Mouse (Mus musculus) monocyte, adult 5-6 weeks (primary cell): Measurements from ENCODE around the gene Prn. TPM values are rescaled to one million over a fixed set of nuclear protein-coding genes. Genes with fewer than 3 reads are reported as not detected.
A peak's percentile ranks its signal among the peaks of the same experiment; 100 is the strongest.

Source experiments
- ATAC-seq: fragments of 153-309, 156-312 bp; replicated peaks from 2 replicates; pipeline ENCODE4 v1.8.0; 2017; ENCODE audit warnings: mild to moderate bottlenecking; ENCODE audit not compliant: low TSS enrichment, insufficient number of reproducible peaks, severe bottlenecking, poor library complexity, low FRiP score
- total RNA-seq: library from RNA; stranded (forward); fragments of 200-1000, 200-491, 200-594 nt; gene quantifications from 3 replicates; pipeline ENCODE4 v1.2.3, GENCODE M21; 2017

Prn gene
- total RNA-seq, 1 experiment from 2014 or later: not detected

- no peak for ATAC-seq
Observed at GRCm38 (mm10) chr2:131944370-131944769, 34.6 kb downstream of the Prn start.

DNA sequence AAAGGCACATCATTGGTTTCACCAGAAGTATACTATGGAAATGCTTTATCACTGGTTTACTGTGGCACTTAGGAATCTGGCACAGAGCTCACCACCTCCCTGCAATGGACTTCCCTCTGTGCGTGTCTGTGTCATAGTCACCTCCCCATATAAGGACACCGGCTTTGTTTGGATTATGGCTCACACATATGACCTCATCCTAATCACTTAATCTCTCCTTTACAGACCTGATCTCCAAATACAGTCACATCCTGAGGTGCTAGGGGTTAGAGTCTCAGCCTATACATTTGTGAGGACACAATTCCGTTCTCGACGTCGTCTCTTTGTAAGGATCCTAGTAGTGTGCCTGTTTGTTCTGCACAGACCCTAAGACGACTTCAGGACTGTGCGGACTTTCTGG lies 35.5 kb downstream of the Prn start:
- ATAC-seq: no peak

DNA sequence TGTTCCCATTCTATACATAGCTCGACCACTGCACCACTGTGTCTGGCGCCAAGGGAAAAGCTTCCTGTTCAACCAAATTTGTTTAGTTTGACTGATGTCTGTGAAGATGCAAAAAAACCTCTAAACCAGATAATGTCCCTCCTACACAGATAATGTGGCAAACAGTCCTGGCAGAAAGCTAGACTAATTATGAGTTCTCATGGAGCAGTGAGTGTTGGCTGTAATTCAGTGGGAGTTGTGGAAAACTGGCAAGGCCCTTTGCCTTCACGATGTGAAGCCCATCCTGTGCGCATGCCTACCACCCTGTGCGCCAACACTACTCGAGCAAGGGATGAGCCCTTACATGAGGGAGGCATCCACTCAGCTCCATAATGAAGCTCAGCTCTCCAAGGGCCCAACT lies 36.0 kb downstream of the Prn start:
- ATAC-seq: no peak

DNA sequence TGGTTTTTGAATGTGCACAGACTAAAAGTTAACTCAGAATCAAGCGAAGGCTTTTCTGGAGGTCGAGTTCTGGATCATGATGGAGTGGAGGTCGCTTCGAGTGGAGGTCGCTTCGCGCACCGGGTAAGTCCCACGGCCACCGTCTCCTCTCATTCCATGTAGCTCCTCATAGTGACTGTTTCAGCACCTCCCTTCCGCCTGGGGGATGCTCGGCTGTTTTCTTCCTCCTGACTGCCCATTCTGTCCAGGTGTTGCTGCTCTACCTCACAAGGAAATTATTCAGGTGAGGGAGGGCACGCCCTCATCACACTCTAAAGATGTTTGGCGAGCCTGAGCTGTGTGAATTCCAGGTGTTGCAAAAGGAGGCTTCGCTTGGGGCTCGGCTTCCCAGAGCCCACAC lies 36.6 kb downstream of the Prn start:
- no peak for ATAC-seq

GRCm38 (mm10) chr2:131948156-131948555 lies 38.4 kb downstream of the Prn start:
- ATAC-seq: no peak

DNA sequence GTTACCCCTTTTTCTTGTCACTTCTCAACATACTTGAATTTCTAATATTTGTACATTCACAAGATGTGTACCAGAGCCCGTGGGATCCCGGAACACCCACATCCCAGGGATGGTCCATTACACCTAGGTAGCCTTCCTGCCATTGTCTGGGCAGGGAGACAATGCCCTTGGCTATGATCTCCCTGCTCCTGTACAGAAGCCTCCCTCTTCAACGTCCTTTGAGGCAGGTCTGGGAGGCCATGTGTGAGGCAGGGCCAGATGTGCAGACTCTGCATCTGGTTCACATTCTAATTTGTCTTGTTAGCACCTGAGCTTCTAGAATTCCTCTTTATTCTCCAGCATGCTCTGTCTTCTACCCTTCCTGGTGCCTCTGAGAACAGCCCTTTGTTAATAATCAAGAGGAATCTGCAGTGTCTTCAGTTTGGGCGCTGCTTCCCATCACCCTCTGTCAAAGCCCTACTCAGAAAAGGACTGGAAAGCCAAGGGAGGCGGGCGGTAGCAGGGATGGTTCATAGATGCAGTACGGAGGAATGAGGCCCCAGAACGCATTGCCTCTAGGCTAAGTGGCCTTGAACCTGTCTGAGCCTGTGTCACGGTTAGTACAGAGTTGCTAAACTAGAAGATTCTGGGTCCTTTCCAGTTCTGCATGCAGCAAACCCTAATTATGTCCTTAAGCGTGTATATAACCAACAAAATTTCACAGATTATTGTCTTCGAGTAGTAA lies 39.3 kb downstream of the Prn start:
- ATAC-seq: no peak

- ATAC-seq: no peak
Observed at GRCm38 (mm10) chr2:131949767-131950597, 40.2 kb downstream of the Prn start.

- ATAC-seq: no peak
Observed at GRCm38 (mm10) chr2:131950598-131951095, 40.9 kb downstream of the Prn start, which contains the start of gene Prnd. Gene Prnd (plus strand): TSS chr2:131950861.

- ATAC-seq: no peak
Observed at GRCm38 (mm10) chr2:131952456-131952855, 42.7 kb downstream of the Prn start.

DNA sequence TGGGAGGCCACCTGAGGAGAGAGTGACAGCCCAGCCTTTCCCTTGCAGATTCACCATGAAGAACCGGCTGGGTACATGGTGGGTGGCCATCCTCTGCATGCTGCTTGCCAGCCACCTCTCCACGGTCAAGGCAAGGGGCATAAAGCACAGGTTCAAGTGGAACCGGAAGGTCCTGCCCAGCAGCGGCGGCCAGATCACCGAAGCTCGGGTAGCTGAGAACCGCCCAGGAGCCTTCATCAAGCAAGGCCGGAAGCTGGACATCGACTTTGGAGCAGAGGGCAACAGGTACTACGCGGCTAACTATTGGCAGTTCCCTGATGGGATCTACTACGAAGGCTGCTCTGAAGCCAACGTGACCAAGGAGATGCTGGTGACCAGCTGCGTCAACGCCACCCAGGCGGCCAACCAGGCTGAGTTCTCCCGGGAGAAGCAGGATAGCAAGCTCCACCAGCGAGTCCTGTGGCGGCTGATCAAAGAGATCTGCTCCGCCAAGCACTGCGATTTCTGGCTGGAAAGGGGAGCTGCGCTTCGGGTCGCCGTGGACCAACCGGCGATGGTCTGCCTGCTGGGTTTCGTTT lies 43.3 kb downstream of the Prn start:
- 0 out of 2 replicates have a peak, but pooled peaks have one; percentile 15 for ATAC-seq

- ATAC-seq: no peak
Observed at GRCm38 (mm10) chr2:131953711-131954110, 44.0 kb downstream of the Prn start.

DNA sequence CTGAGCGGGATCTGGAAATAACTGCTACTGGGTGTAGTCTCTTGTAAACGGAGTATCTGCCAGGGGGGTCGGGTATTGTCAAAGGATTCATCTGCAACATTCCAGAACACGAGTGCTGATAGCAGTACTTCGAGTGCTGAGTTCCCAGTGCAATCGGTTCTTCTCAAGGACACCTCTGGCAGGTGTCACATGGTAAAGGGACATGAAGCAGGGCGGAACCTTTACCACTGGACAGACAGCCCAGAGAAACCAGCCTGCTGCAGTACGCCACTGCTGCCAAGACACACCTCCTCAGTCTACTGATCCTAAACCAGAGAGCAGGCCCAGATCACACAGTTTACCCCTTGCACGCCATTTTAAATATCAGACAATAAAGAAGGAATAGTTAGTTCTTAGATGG lies 45.1 kb downstream of the Prn start:
- no peak for ATAC-seq

GRCm38 (mm10) chr2:131955264-131955663 lies 45.5 kb downstream of the Prn start:
- no peak for ATAC-seq

GRCm38 (mm10) chr2:131956336-131957256 lies 46.8 kb downstream of the Prn start:
- no peak for ATAC-seq

DNA sequence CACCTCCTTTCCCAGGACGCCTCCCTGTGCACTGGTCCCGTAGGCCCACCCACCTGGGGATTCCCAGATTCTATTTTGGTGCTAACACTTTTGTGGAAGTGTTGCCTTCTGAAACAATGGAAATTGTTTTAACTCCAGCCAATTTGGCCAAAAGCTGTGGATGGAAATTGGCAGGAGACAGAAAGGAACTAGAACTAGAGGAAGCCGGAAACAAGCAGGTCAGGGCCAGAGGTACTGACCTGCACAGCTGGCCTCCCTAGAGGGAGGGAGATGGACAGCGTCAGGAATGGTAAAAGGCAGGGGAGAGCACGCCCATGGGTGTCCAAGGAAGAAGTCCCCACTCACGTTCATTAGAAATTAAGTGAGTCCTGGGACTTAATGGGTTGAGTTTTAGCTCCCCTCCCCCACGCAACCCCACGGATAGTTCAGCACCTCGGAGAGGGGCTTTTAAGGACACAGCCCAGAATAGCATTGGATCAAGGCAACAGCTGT lies 48.0 kb downstream of the Prn start:
- no peak for ATAC-seq

DNA sequence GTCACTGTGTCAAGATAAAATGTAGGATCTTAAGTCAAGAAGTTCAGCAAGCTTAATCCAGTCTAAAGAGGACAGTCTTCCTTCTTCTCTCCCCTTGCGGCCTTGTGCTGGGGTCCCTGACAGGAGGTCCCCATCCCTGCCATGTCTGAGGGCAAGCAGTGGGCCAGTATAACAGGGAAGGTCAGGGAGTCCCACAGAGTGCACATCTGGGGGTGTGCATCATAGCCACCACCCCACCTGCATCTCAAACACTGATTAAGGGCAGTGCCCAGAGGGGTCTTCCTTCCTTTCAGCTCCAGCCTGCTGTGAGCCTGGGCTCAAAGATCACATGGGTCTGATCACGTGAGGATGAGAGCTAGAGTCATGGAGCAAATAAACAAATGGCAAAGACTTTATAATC lies 51.9 kb downstream of the Prn start:
- ATAC-seq: no peak

DNA sequence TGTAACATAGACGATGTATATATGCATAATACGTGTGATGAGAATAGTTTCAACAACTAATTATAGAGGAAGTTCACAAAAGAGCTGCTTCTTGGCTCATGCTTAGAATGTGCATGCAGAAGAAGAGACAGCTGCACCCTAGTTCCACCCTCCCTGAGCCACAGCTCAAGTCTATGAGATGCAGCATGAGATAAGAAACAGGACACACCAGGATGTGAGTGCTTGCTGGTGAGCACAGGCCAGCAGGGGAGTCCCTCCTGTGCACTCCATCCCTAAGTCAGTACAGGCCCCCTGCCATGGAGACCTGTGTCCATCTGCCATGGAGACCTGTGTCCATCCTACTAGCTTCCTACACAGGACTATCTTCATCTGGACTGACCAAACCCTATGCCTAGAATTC lies 60.8 kb downstream of the Prn start:
- no peak for ATAC-seq

DNA sequence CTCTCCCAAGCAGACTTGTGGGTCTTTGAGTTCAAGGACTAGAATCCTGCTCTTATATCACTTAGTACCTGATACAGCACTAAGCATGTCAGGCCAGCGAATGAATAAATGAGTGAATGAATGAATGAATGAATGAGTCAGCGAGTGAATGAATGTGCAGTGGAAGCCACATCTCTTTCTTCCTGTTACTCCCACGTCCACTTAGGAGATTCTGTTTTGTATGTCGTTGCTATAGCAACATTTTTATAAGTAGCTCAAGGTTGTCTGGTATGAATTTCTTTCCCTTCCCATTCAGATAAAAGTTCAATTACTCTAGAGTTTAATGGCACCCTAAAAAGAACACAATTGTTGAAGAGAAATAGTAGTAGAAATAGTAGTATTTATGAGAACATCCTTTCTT lies 61.3 kb downstream of the Prn start:
- ATAC-seq: no peak
